Mouse (Mus musculus): Measurements from ENCODE around the gene Cyp2d9. TPM values are rescaled to one million over a fixed set of nuclear protein-coding genes. Genes with fewer than 3 reads are reported as not detected.
"Not testable (repeated sequence)": the region's sequence is repeated elsewhere in the genome, so short reads cannot be mapped to it uniquely, and the experiment has no call there.

Gene Cyp2d9
- total and polyA plus RNA-seq, 3 experiments: 0.16 TPM; not detected in 2

GRCm38 (mm10) chr15:82435606-82436005, 2.4 kb downstream of the Cyp2d9 start:
- no peaks in the 10 kb centered on the region for H3K4me1 ChIP-seq (ENCODE audit: control insufficient read depth, insufficient read depth, low read length)
- 74% methylated on average over 2 of the region's 2 CpGs for WGBS
- H3K27me3 ChIP-seq (ENCODE audit: control insufficient read depth, insufficient read depth, low read length): no peaks in the 10 kb centered on the region

GRCm38 (mm10) chr15:82437975-82438617, 4.9 kb downstream of the Cyp2d9 start:
- WGBS: 50% methylated on average over 5 of the region's 5 CpGs
- H3K27ac ChIP-seq: no peak overlapping the region
- H3K9ac ChIP-seq (ENCODE audit: low read depth, low read length): no peak overlapping the region
- no peaks in the 10 kb centered on the region for H3K27me3 ChIP-seq (ENCODE audit: control insufficient read depth, insufficient read depth, low read length)
- H3K36me3 ChIP-seq (ENCODE audit: control insufficient read depth, insufficient read depth, low read length): no peaks in the 10 kb centered on the region
- H3K79me2 ChIP-seq (replicated peaks; ENCODE audit: control insufficient read depth, insufficient read depth, low read length): no peaks in the 10 kb centered on the region
- intact Hi-C loops (cut with DNase I): no loop called here
- no peak overlapping the region for H3K4me3 ChIP-seq
- no peak for DNase-seq
- TF ChIP-seq CTCF (IDR thresholded peaks at IDR 0.05) (no peak), EP300 (IDR thresholded peaks at IDR 0.05; ENCODE audit: insufficient read depth, low read depth, low read length) (no peak), POLR2A (IDR thresholded peaks at IDR 0.05; ENCODE audit: insufficient read depth, low read depth, low read length) (no peak)
- no peaks in the 10 kb centered on the region for H3K4me1 ChIP-seq (ENCODE audit: control insufficient read depth, insufficient read depth, low read length)

More at GRCm38 (mm10) chr15:82435606-82436005, 2.4 kb downstream of the Cyp2d9 start:
- Histone ChIP-seq H3K9ac (ENCODE audit: low read depth, low read length) (no peak overlapping the region), H3K27ac (no peak overlapping the region), H3K79me2 (replicated peaks; ENCODE audit: control insufficient read depth, insufficient read depth, low read length) (no peaks in the 10 kb centered on the region), H3K36me3 (ENCODE audit: control insufficient read depth, insufficient read depth, low read length) (no peaks in the 10 kb centered on the region), H3K4me3 (no peak overlapping the region)
- TF ChIP-seq CTCF (IDR thresholded peaks at IDR 0.05) (no peak), POLR2A (IDR thresholded peaks at IDR 0.05; ENCODE audit: insufficient read depth, low read depth, low read length) (no peak), EP300 (IDR thresholded peaks at IDR 0.05; ENCODE audit: insufficient read depth, low read depth, low read length) (no peak)
- intact Hi-C loops (cut with DNase I): no loop called here
- DNase-seq: no peak

- Histone ChIP-seq H3K4me3 (no peak overlapping the region), H3K4me1 (ENCODE audit: control insufficient read depth, insufficient read depth, low read length) (no peaks in the 10 kb centered on the region), H3K79me2 (replicated peaks; ENCODE audit: control insufficient read depth, insufficient read depth, low read length) (no peaks in the 10 kb centered on the region), H3K27ac (no peak overlapping the region), H3K27me3 (ENCODE audit: control insufficient read depth, insufficient read depth, low read length) (no peaks in the 10 kb centered on the region), H3K9ac (ENCODE audit: low read depth, low read length) (no peak overlapping the region), H3K36me3 (ENCODE audit: control insufficient read depth, insufficient read depth, low read length) (no peaks in the 10 kb centered on the region)
- TF ChIP-seq POLR2A (IDR thresholded peaks at IDR 0.05; ENCODE audit: insufficient read depth, low read depth, low read length) (no peak), CTCF (IDR thresholded peaks at IDR 0.05) (no peak), EP300 (IDR thresholded peaks at IDR 0.05; ENCODE audit: insufficient read depth, low read depth, low read length) (no peak)
- intact Hi-C loops (cut with DNase I): no loop called here
- 78% methylated on average over 3 of the region's 3 CpGs for WGBS
- DNase-seq: no peak
Measured at GRCm38 (mm10) chr15:82443658-82444057, 10.4 kb downstream of the Cyp2d9 start.

- Histone ChIP-seq H3K36me3 (ENCODE audit: control insufficient read depth, insufficient read depth, low read length) (no peaks in the 10 kb centered on the region), H3K4me1 (ENCODE audit: control insufficient read depth, insufficient read depth, low read length) (no peaks in the 10 kb centered on the region), H3K79me2 (replicated peaks; ENCODE audit: control insufficient read depth, insufficient read depth, low read length) (no peaks in the 10 kb centered on the region), H3K9ac (ENCODE audit: low read depth, low read length) (no peak overlapping the region), H3K27ac (no peak overlapping the region), H3K27me3 (ENCODE audit: control insufficient read depth, insufficient read depth, low read length) (no peaks in the 10 kb centered on the region), H3K4me3 (no peak overlapping the region)
- DNase-seq: no peak
- intact Hi-C loops (cut with DNase I): no loop called here
- WGBS: 81% methylated on average over 8 of the region's 8 CpGs
- TF ChIP-seq POLR2A (IDR thresholded peaks at IDR 0.05; ENCODE audit: insufficient read depth, low read depth, low read length): no peak
- TF ChIP-seq CTCF (IDR thresholded peaks at IDR 0.05): no peak
- TF ChIP-seq EP300 (IDR thresholded peaks at IDR 0.05; ENCODE audit: insufficient read depth, low read depth, low read length): no peak
Measured at GRCm38 (mm10) chr15:82445196-82445595, 12.0 kb downstream of the Cyp2d9 start.

- H3K27me3 ChIP-seq (ENCODE audit: control insufficient read depth, insufficient read depth, low read length); H3K4me3 ChIP-seq; H3K27ac ChIP-seq; intact Hi-C loops (cut with DNase I); H3K4me1 ChIP-seq (ENCODE audit: control insufficient read depth, insufficient read depth, low read length); H3K9ac ChIP-seq (ENCODE audit: low read depth, low read length); H3K36me3 ChIP-seq (ENCODE audit: control insufficient read depth, insufficient read depth, low read length); H3K79me2 ChIP-seq (replicated peaks; ENCODE audit: control insufficient read depth, insufficient read depth, low read length); DNase-seq: not testable (repeated sequence)
- WGBS: 62% methylated on average over 2 of the region's 2 CpGs
Measured at GRCm38 (mm10) chr15:82450045-82450444, 16.8 kb downstream of the Cyp2d9 start.

- H3K79me2 ChIP-seq (replicated peaks; ENCODE audit: control insufficient read depth, insufficient read depth, low read length); H3K36me3 ChIP-seq (ENCODE audit: control insufficient read depth, insufficient read depth, low read length); H3K4me3 ChIP-seq; H3K27me3 ChIP-seq (ENCODE audit: control insufficient read depth, insufficient read depth, low read length); H3K9ac ChIP-seq (ENCODE audit: low read depth, low read length); H3K4me1 ChIP-seq (ENCODE audit: control insufficient read depth, insufficient read depth, low read length); intact Hi-C loops (cut with DNase I); DNase-seq; H3K27ac ChIP-seq: not testable (repeated sequence)
- 69% methylated on average over 1 of the region's 1 CpGs for WGBS
Measured at GRCm38 (mm10) chr15:82452133-82452532, 18.9 kb downstream of the Cyp2d9 start.

GRCm38 (mm10) chr15:82453501-82453900, 20.3 kb downstream of the Cyp2d9 start:
- intact Hi-C loops (cut with DNase I): not testable (repeated sequence)

GRCm38 (mm10) chr15:82456086-82456790, 23.0 kb downstream of the Cyp2d9 start:
- H3K4me1 ChIP-seq (ENCODE audit: control insufficient read depth, insufficient read depth, low read length); H3K36me3 ChIP-seq (ENCODE audit: control insufficient read depth, insufficient read depth, low read length); H3K4me3 ChIP-seq; H3K79me2 ChIP-seq (replicated peaks; ENCODE audit: control insufficient read depth, insufficient read depth, low read length); H3K27ac ChIP-seq; intact Hi-C loops (cut with DNase I); H3K27me3 ChIP-seq (ENCODE audit: control insufficient read depth, insufficient read depth, low read length); H3K9ac ChIP-seq (ENCODE audit: low read depth, low read length); DNase-seq: not testable (repeated sequence)
- WGBS: 80% methylated on average over 6 of the region's 6 CpGs

More at GRCm38 (mm10) chr15:82453501-82453900, 20.3 kb downstream of the Cyp2d9 start:
- not testable (repeated sequence) for H3K4me3 ChIP-seq; H3K27ac ChIP-seq; H3K4me1 ChIP-seq (ENCODE audit: control insufficient read depth, insufficient read depth, low read length); H3K79me2 ChIP-seq (replicated peaks; ENCODE audit: control insufficient read depth, insufficient read depth, low read length); H3K27me3 ChIP-seq (ENCODE audit: control insufficient read depth, insufficient read depth, low read length); H3K36me3 ChIP-seq (ENCODE audit: control insufficient read depth, insufficient read depth, low read length); H3K9ac ChIP-seq (ENCODE audit: low read depth, low read length); DNase-seq
- WGBS: 79% methylated on average over 6 of the region's 6 CpGs
